Mouse (Mus musculus) embryonic facial prominence, embryonic 10.5 days (tissue): ENCODE results near the gene Txk. TPM values are rescaled to one million over a fixed set of nuclear protein-coding genes. Genes with fewer than 3 reads are reported as not detected.

Experiments
- DNase-seq: peaks from one replicate; pipeline ENCODE4 v3.0.0-alpha.2; 2017; ENCODE audit warnings: low spot score
- H3K27ac ChIP-seq: fragments of 300-500 bp; sonication (generic); replicated peaks from 2 replicates; pipeline ENCODE4 v1.5.1; 2016; ENCODE audit warnings: mild to moderate bottlenecking
- H3K27me3 ChIP-seq: fragments of 300-500 bp; sonication (generic); replicated peaks from 2 replicates; pipeline ENCODE4 v1.6.1; 2016; ENCODE audit warnings: low read depth, mild to moderate bottlenecking; ENCODE audit not compliant: poor library complexity, severe bottlenecking
- H3K36me3 ChIP-seq: fragments of 300-500 bp; sonication (generic); replicated peaks from 2 replicates; pipeline ENCODE4 v1.6.1; 2016; ENCODE audit warnings: mild to moderate bottlenecking, moderate library complexity
- H3K4me1 ChIP-seq: fragments of 300-500 bp; sonication (generic); 2 replicates; pipeline ENCODE4 v1.6.1; 2016
- H3K4me3 ChIP-seq: fragments of 300-500 bp; sonication (generic); 2 replicates; pipeline ENCODE4 v1.5.1; 2016; ENCODE audit warnings: mild to moderate bottlenecking, moderate library complexity
- H3K9me3 ChIP-seq: fragments of 300-500 bp; sonication (generic); 2 replicates; pipeline ENCODE4 v1.6.1; 2016; ENCODE audit warnings: mild to moderate bottlenecking
- WGBS: fragments of 180-500 bp; shearing (Covaris S2); methylation state at CpG from one replicate; pipeline ENCODE4 v1.1.7; 2016; 5-methylcytosine and 5-hydroxymethylcytosine counted together
- polyA plus RNA-seq: library from polyadenylated mRNA; unstranded; fragments of >200 nt; fragmentation: Nextera tagmentation; extraction: Ambion mirVana; gene quantifications from 2 replicates; pipeline ENCODE4 v1.2.1, GENCODE M21; 2016

The Txk gene
- polyA plus RNA-seq, 1 experiment from 2014 or later, result not detected

DNA sequence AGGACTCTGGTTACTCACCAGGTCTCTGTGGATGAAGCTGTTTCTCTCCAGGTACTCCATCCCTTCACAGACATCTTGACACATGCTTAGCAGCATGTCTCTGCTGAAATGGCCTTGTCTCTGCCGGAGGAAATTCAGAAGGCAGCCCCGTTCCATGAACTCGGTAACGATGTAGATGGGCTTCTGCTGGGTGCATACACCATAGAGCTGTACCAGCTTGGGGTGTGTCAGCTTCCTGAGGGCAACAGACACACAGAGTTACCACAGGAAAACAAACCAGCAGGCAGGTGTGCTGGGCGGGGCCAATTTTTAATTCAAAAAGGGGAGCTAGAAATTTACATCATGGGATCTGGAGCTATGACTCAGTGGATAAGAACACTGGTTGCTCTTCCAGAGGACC is 11.0 kb upstream of the Txk start:
- H3K9me3 ChIP-seq, result no peaks in the 10 kb centered on the region
- H3K4me1 ChIP-seq, result no peaks in the 10 kb centered on the region
- H3K4me3 ChIP-seq, result no peak overlapping the region
- H3K27ac ChIP-seq, result no peak overlapping the region
- WGBS, result 95% methylated on average over 5 of the region's 5 CpGs
- no peaks in the 10 kb centered on the region for H3K36me3 ChIP-seq
- no peaks in the 10 kb centered on the region for H3K27me3 ChIP-seq
- DNase-seq, result no peak

GRCm38 (mm10) chr5:72763025-72763424 is 10.4 kb upstream of the Txk start:
- no peak overlapping the region for H3K27ac ChIP-seq
- H3K4me1 ChIP-seq, result no peaks in the 10 kb centered on the region
- H3K4me3 ChIP-seq, result no peak overlapping the region
- no peaks in the 10 kb centered on the region for H3K27me3 ChIP-seq
- WGBS, result 82% methylated on average over 3 of the region's 3 CpGs
- no peaks in the 10 kb centered on the region for H3K9me3 ChIP-seq
- H3K36me3 ChIP-seq, result no peaks in the 10 kb centered on the region
- DNase-seq, result no peak

GRCm38 (mm10) chr5:72761758-72762157 is 9.2 kb upstream of the Txk start:
- no peaks in the 10 kb centered on the region for H3K9me3 ChIP-seq
- no peaks in the 10 kb centered on the region for H3K4me1 ChIP-seq
- H3K36me3 ChIP-seq, result no peaks in the 10 kb centered on the region
- H3K27ac ChIP-seq, result no peak overlapping the region
- WGBS, result 87% methylated on average over 5 of the region's 5 CpGs
- no peak for DNase-seq
- no peaks in the 10 kb centered on the region for H3K27me3 ChIP-seq
- no peak overlapping the region for H3K4me3 ChIP-seq

GRCm38 (mm10) chr5:72761237-72761636 is 8.7 kb upstream of the Txk start:
- Histone ChIP-seq H3K36me3 (no peaks in the 10 kb centered on the region), H3K27me3 (no peaks in the 10 kb centered on the region), H3K9me3 (no peaks in the 10 kb centered on the region), H3K27ac (no peak overlapping the region), H3K4me1 (no peaks in the 10 kb centered on the region), H3K4me3 (no peak overlapping the region)
- DNase-seq, result no peak
- WGBS, result 84% methylated on average over 5 of the region's 5 CpGs

DNA sequence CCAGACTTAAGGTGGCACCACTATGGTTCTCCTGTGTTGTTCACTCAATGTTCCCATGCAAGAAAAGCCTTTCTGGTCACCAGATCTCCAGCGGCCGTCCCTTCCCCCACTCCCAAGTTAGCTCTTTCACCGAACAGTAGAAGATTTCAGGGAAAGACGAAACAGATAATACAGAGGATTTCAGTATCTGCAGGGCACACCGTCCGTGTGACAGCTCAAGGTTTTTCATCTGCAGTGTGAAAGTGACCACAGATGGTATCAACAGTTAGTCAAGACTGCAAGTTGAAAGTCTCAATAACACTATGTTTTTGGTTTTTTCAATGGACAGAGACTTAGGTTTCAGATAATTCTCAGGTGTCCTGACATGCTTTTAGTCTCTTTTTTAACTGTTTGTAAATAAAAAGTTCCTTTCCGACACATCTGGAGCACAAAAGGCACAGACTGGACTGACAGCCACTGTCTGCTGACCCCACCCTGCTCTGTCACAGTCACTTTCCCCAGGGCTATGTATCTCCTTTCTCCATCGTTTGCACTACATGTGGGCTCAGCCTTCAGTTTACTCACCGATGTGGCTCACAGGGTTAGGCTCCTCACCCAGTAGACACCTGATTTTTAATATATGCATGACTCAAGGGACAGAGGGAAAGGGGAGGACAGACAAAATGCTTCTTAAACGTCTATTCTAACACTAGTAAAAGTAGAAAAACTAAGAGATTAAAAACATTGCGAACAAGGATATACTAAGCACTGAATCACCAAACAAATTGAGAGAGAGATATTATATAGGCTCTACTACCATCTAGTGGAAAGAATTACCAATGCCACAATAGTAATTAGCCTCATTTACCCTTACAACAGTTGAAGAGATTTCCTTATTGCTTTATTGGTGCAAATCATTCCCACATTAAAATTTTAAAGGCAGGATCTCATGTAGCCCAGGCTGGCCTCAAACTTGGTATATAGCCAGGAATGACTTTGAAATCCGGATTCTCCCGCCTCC is 6.6 kb upstream of the Txk start:
- no peak for DNase-seq
- H3K4me3 ChIP-seq, result no peak overlapping the region
- no peaks in the 10 kb centered on the region for H3K27me3 ChIP-seq
- no peaks in the 10 kb centered on the region for H3K9me3 ChIP-seq
- H3K27ac ChIP-seq, result no peak overlapping the region
- 74% methylated on average over 13 of the region's 13 CpGs for WGBS
- H3K36me3 ChIP-seq, result no peaks in the 10 kb centered on the region
- H3K4me1 ChIP-seq, result no peaks in the 10 kb centered on the region

DNA sequence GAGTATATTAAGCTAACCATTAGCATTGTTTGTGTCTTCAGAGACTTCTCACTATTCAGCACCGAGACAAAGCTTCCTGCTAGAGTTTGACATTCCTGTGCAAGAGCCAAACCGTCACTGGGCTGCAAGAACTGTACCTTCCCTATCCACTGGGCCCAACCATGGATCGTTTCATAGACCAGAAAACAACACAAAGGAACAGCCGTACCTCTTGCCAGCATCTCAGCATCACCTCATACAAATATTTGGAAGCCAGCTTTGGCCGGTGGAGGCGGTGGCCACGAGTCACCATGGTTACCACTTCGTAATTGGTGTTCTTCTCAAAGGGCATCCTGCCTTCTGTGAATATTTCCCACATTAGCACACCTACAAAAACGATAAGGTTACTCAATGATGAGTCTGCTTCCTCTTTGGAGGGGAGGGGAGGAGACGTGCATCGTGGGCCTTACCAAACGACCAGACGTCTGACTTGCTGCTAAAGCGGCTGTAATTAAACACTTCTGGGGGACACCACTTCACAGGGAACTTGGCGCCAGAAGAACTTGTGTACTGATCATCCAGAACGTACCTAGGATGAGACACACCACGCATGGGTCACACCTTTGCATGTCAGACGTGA is 4.7 kb upstream of the Txk start:
- Histone ChIP-seq H3K36me3 (no peaks in the 10 kb centered on the region), H3K27ac (no peak overlapping the region), H3K4me3 (no peak overlapping the region), H3K4me1 (no peaks in the 10 kb centered on the region), H3K9me3 (no peaks in the 10 kb centered on the region), H3K27me3 (no peaks in the 10 kb centered on the region)
- WGBS, result 85% methylated on average over 18 of the region's 18 CpGs
- DNase-seq, result no peak

GRCm38 (mm10) chr5:72755941-72756340 is 3.4 kb upstream of the Txk start:
- 88% methylated on average over 8 of the region's 8 CpGs for WGBS
- H3K9me3 ChIP-seq, result no peaks in the 10 kb centered on the region
- H3K27me3 ChIP-seq, result no peaks in the 10 kb centered on the region
- DNase-seq, result no peak
- no peaks in the 10 kb centered on the region for H3K36me3 ChIP-seq
- H3K4me1 ChIP-seq, result no peaks in the 10 kb centered on the region
- no peak overlapping the region for H3K4me3 ChIP-seq
- no peak overlapping the region for H3K27ac ChIP-seq

DNA sequence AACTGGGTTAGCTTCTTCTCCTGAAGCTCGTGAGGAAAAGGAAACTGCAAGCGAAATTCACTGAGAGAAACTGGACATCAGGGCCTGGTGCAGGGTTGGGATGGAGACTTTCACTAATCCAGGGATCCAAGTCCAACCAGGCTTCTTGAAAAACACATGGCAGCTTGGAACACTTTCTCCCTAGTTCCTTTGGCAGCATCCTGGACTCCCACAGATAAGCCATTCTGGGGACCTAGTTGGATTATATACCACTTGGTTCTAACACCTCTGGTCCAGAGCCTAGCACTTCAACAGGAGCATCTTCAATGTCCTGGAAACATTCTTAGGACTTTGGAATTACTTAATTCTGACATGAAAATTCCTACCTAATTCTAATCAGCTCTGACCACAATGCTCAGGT is 2.5 kb upstream of the Txk start:
- H3K27ac ChIP-seq, result no peak overlapping the region
- no peaks in the 10 kb centered on the region for H3K9me3 ChIP-seq
- no peak overlapping the region for H3K4me3 ChIP-seq
- 80% methylated on average over 2 of the region's 2 CpGs for WGBS
- no peak for DNase-seq
- no peaks in the 10 kb centered on the region for H3K4me1 ChIP-seq
- H3K27me3 ChIP-seq, result no peaks in the 10 kb centered on the region
- no peaks in the 10 kb centered on the region for H3K36me3 ChIP-seq

DNA sequence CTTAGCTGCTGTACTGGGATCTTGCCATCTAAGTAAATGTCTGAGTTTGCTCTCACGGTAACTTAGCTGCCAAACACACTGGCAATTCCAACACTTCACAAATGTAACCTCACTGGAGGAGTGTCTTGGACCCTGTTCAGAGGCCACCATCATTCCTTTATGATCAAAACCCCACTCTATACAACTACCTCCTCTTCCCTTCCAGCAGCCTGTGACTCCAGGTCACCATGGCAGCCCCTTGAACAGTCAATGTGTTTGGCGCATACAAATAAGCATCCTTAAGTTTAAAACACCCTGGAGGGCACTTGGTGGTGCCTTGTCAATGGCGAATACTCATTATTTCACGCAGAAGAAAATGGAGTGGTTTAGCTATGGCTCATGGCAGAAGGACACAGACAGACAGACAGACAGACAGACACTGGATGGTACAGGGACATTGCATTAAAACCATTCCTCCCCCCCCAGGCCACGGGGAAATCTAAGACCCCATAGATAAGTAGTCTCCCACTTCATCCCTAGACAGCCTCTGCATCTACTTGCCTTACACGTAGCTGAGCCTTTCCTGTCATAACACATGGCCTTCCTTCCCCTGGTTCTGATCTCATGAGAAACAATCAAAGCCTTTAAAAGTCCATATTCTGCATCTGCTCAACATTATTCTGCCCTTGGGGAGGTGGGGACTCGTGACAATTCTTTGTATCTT is 1.4 kb downstream of the Txk start:
- Histone ChIP-seq H3K27me3 (no peaks in the 10 kb centered on the region), H3K27ac (no peak overlapping the region), H3K4me1 (0 out of 2 replicates have a peak, but pooled peaks cover 3% of the 10 kb centered on the region), H3K36me3 (no peaks in the 10 kb centered on the region), H3K4me3 (no peak overlapping the region), H3K9me3 (no peaks in the 10 kb centered on the region)
- WGBS, result 84% methylated on average over 7 of the region's 7 CpGs
- no peak for DNase-seq

DNA sequence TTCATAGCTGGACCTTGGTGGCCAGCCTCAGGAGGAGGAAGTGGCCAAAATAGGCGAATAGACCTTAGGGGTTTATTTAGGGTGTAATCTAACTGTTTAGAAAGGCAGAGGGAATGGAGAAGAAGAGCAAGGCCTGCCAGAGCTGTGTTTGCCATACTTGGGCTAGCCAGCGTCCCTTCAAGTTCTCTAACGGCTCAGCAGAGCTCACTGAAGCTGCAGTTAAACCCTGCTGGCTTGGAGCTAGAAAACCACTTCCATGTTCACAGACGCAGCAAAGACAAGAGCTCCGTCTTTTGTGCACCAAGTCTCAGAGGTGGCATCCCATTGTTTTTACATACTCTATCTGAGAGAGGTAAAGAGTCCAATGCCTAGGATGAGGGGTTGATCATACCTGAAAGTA is 2.4 kb downstream of the Txk start:
- H3K4me3 ChIP-seq, result no peak overlapping the region
- no peak for DNase-seq
- no peak overlapping the region for H3K27ac ChIP-seq
- no peaks in the 10 kb centered on the region for H3K9me3 ChIP-seq
- 86% methylated on average over 5 of the region's 5 CpGs for WGBS
- no peaks in the 10 kb centered on the region for H3K36me3 ChIP-seq
- no peaks in the 10 kb centered on the region for H3K27me3 ChIP-seq
- H3K4me1 ChIP-seq, result 0 out of 2 replicates have a peak, but pooled peaks cover 3% of the 10 kb centered on the region

GRCm38 (mm10) chr5:72748659-72749265 is 3.8 kb downstream of the Txk start:
- H3K36me3 ChIP-seq, result no peaks in the 10 kb centered on the region
- H3K4me3 ChIP-seq, result no peak overlapping the region
- H3K4me1 ChIP-seq, result 0 out of 2 replicates have a peak, but pooled peaks cover 3% of the 10 kb centered on the region
- no peak overlapping the region for H3K27ac ChIP-seq
- no peaks in the 10 kb centered on the region for H3K9me3 ChIP-seq
- no peaks in the 10 kb centered on the region for H3K27me3 ChIP-seq
- DNase-seq, result no peak
- WGBS, result 81% methylated on average over 7 of the region's 7 CpGs

GRCm38 (mm10) chr5:72747384-72747783 is 5.2 kb downstream of the Txk start:
- 87% methylated on average over 4 of the region's 4 CpGs for WGBS
- H3K27ac ChIP-seq, result no peak overlapping the region
- no peaks in the 10 kb centered on the region for H3K9me3 ChIP-seq
- H3K36me3 ChIP-seq, result no peaks in the 10 kb centered on the region
- no peak overlapping the region for H3K4me3 ChIP-seq
- no peaks in the 10 kb centered on the region for H3K27me3 ChIP-seq
- H3K4me1 ChIP-seq, result 0 out of 2 replicates have a peak, but pooled peaks cover 3% of the 10 kb centered on the region
- DNase-seq, result no peak
